In the genomic region with DNA sequence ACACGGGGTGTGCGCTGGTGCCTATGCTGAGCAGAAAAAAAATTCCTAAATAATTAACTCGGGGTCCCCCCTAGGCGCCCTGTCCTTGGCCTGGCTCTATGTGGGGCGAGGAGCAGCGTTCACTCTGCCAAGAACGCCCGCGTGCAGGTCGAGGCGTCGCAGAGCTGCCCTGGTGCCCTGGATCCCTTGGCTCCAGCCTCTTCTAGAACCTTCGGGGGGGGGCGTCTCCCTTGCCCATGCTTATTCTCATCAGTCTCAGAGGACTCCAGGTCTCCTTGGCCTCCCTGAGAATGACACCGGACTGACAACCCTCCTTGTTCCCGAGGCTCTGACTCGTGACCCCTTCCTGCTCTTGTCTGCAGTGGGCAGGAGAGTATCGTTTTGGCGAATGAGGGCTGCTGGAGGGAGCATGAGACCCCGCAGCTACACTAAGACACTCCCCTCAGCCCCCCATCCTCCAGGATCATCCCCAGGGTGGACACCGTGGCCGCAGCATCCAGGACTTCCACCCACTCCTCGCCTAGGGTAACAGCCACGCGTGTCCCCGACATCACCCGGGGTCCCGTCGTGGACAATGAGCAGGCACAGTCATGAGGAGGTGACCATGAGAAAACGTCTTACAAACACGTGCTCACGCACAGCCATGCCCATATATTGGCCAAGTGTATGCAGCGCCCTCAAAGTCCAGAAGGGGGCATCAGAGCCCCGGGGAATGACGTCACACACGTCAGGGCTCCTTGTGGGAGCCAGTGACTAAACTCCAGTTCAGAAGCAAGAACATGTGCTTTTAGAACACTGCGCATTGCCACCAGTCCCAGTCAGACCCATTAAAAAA, we compare ENCODE assay signal across 8 mouse cellular contexts. TPM values are rescaled to one million over a fixed set of nuclear protein-coding genes. Genes with fewer than 3 reads are reported as not detected.
A peak's percentile ranks its signal among the peaks of the same experiment; 100 is the strongest.
DNase-seq lines count a peak whose midpoint lies in the region; ATAC-seq and TF ChIP-seq lines count a peak whose summit lies in the region.

No protein-coding gene starts in this region.

- H3K36me3 ChIP-seq in ES-E14 (ENCODE audit: control insufficient read depth, insufficient read depth, low read length, poor library complexity, severe bottlenecking): no peaks in the 10 kb centered on the region
- no peaks in the 10 kb centered on the region for H3K36me3 ChIP-seq in forebrain, embryonic 15.5 days
- H3K36me3 ChIP-seq in neural tube, embryonic 15.5 days: no peaks in the 10 kb centered on the region

- in situ Hi-C loops in ES-E14 (cut with MboI; ENCODE audit: low sequenced_read_pairs in 2 of 2, unreplicated experiment in 2 of 2): loop anchor here in 1 of 2 experiments (5.0 kb wide), 1 partner anchor 112 kb away; no protein-coding TSS in a partner anchor

- WGBS in forebrain, embryonic 15.5 days: 33% methylated on average over 37 of the region's 37 CpGs
- 31% methylated on average over 37 of the region's 37 CpGs for WGBS in neural tube, embryonic 15.5 days

- H3K9me3 ChIP-seq in ES-E14 (ENCODE audit: control insufficient read depth, insufficient read depth, low read depth, low read length): no peaks in the 10 kb centered on the region
- H3K9me3 ChIP-seq in forebrain, embryonic 15.5 days: no peaks in the 10 kb centered on the region
- H3K9me3 ChIP-seq in neural tube, embryonic 15.5 days (replicated peaks): no peaks in the 10 kb centered on the region

- intact Hi-C loops in heart, postnatal 36 days (cut with DNase I): loop anchor here (2.0 to 5.0 kb wide), 4 partner anchors 41 to 175 kb away; a partner anchor contains a TSS

- 0 out of 2 replicates have a peak, but pooled peaks cover 3% of the 10 kb centered on the region for H3K27me3 ChIP-seq in forebrain, embryonic 15.5 days
- H3K27me3 ChIP-seq in neural tube, embryonic 15.5 days (replicated peaks): 0 out of 2 replicates have a peak, but pooled peaks cover 4% of the 10 kb centered on the region

- peak overlapping the region; percentile 40 for H3K4me2 ChIP-seq in forebrain, embryonic 15.5 days (replicated peaks)
- peak overlapping the region; percentile 55 for H3K4me2 ChIP-seq in neural tube, embryonic 15.5 days

- H3K27ac ChIP-seq in ES-E14 (ENCODE audit: insufficient read depth, low read depth, low read length, poor library complexity, severe bottlenecking): no peak overlapping the region
- H3K27ac ChIP-seq in forebrain, embryonic 15.5 days (replicated peaks): no peak overlapping the region
- no peak overlapping the region for H3K27ac ChIP-seq in neural tube, embryonic 15.5 days (replicated peaks)

- ATAC-seq in forebrain, embryonic 15.5 days (replicated peaks): peak; percentile 65
- peak; percentile 63 for ATAC-seq in neural tube, embryonic 15.5 days (ENCODE audit: low FRiP score)

- H3K4me3 ChIP-seq in ES-E14 (ENCODE audit: insufficient read depth in 1 of 2, low read depth in 1 of 2, low read length in 2 of 2, poor library complexity in 1 of 2, severe bottlenecking in 1 of 2): no peak overlapping the region
- H3K4me3 ChIP-seq in forebrain, embryonic 15.5 days: peak overlapping the region; percentile 18; the same call in 1 of the 2 replicates
- peak overlapping the region; percentile 20 for H3K4me3 ChIP-seq in neural tube, embryonic 15.5 days (replicated peaks)

- H3K9ac ChIP-seq in ES-E14 (ENCODE audit: insufficient read depth, low read depth, low read length, poor library complexity, severe bottlenecking): no peak overlapping the region
- peak overlapping the region; percentile 33; the same call in 1 of the 2 replicates for H3K9ac ChIP-seq in forebrain, embryonic 15.5 days (replicated peaks)
- peak overlapping the region; percentile 34; the same call in 1 of the 2 replicates for H3K9ac ChIP-seq in neural tube, embryonic 15.5 days (replicated peaks)

- H3K4me1 ChIP-seq in ES-E14 (ENCODE audit: control insufficient read depth in 2 of 2, insufficient read depth in 2 of 2, low read length in 2 of 2, poor library complexity in 1 of 2): peaks cover 0 to 16% of the 10 kb centered on the region in 2 experiments; a peak in 1 of 4 replicates
- peaks cover 39% of the 10 kb centered on the region for H3K4me1 ChIP-seq in forebrain, embryonic 15.5 days
- H3K4me1 ChIP-seq in neural tube, embryonic 15.5 days: peaks cover 29% of the 10 kb centered on the region

- peak; percentile 82 for DNase-seq in ES-E14 (ENCODE audit: low read depth, low spot score)
- DNase-seq in cerebellum, adult 11 months: peak; percentile 86
- DNase-seq in heart, postnatal 36 days: peak; percentile 81 to 87
- peak; percentile 83 to 94 for DNase-seq in layer of hippocampus, adult 18-20 months (ENCODE audit: low spot score in 2 of 2)
- peak; percentile 85 to 89 for DNase-seq in lung, adult 18-20 months
- peak; percentile 90 for DNase-seq in testis, postnatal 10 days (ENCODE audit: low spot score)

TF ChIP-seq in ES-E14, 5 proteins besides CTCF, POLR2A, EP300 and RAD21:
- TF ChIP-seq HCFC1 (IDR thresholded peaks at IDR 0.05; ENCODE audit: borderline replicate concordance, insufficient read depth, low read length) (no peak), ZC3H11A (IDR thresholded peaks at IDR 0.05; ENCODE audit: borderline replicate concordance, low read depth, low read length) (0 out of 2 replicates have a peak, but pooled peaks have one; percentile 27)

RNA-seq across cellular contexts. Expression of a gene that starts 15.2 kb away (rescaled TPM):
- total RNA-seq in ES-E14 (2012; rRNA removed): 0.79 and 0.94 TPM in 2 replicates
- polyA plus RNA-seq in forebrain, embryonic 15.5 days (2015; fragmentation: Nextera tagmentation; extraction: Ambion mirVana): 30.8 and 32.1 TPM in 2 replicates
- under 1 TPM; 0.22 to 0.67 TPM for total RNA-seq in heart, postnatal 36 days (2021)
- 100 to 1,000 TPM; 166 to 173 TPM for total RNA-seq in layer of hippocampus, adult 18-20 months (2021)
- polyA plus RNA-seq in neural tube, embryonic 15.5 days (2015; fragmentation: Nextera tagmentation; extraction: Ambion mirVana): 22.8 and 24.9 TPM in 2 replicates

RNA-seq across cellular contexts. Expression of a gene that starts 25.9 kb away (rescaled TPM):
- total RNA-seq in ES-E14 (2012; rRNA removed): 1.1 and 1.3 TPM in 2 replicates
- 32.6 and 36.0 TPM in 2 replicates for polyA plus RNA-seq in forebrain, embryonic 15.5 days (2015; fragmentation: Nextera tagmentation; extraction: Ambion mirVana)
- not detected for total RNA-seq in heart, postnatal 36 days (2021)
- total RNA-seq in layer of hippocampus, adult 18-20 months (2021): 10 to 100 TPM; 96.6 to 98.2 TPM
- 55.3 and 69.4 TPM in 2 replicates for polyA plus RNA-seq in neural tube, embryonic 15.5 days (2015; fragmentation: Nextera tagmentation; extraction: Ambion mirVana)

RNA-seq across cellular contexts. Expression of a gene that starts 37.6 kb away (rescaled TPM):
- 12.6 and 13.1 TPM in 2 replicates for total RNA-seq in ES-E14 (2012; rRNA removed)
- 46.3 TPM in 2 replicates for polyA plus RNA-seq in forebrain, embryonic 15.5 days (2015; fragmentation: Nextera tagmentation; extraction: Ambion mirVana)
- 10 to 100 TPM; 14.5 to 14.6 TPM for total RNA-seq in heart, postnatal 36 days (2021)
- 10 to 100 TPM; 62.1 to 64.4 TPM for total RNA-seq in layer of hippocampus, adult 18-20 months (2021)
- polyA plus RNA-seq in neural tube, embryonic 15.5 days (2015; fragmentation: Nextera tagmentation; extraction: Ambion mirVana): 43.9 and 47.7 TPM in 2 replicates

Comparison
In these comparisons a context has a peak if more than half of its experiments do, and no peak if none do; other contexts are left out.
1. H3K4me3 ChIP-seq: peak in forebrain, embryonic 15.5 days (single experiment) and neural tube, embryonic 15.5 days (single experiment); none in ES-E14 (0 of 2).
2. RNA of a gene that starts 15.2 kb away (total RNA-seq): 166 to 173 TPM in layer of hippocampus, adult 18-20 months; 0.79 to 0.94 TPM in ES-E14 and 0.22 to 0.67 TPM in heart, postnatal 36 days; every median in the first group is over 10 times any median in the second.
3. RNA of a gene that starts 25.9 kb away (total RNA-seq): 96.6 to 98.2 TPM in layer of hippocampus, adult 18-20 months; 1.1 to 1.3 TPM in ES-E14 and not detected in heart, postnatal 36 days; every median in the first group is over 10 times any median in the second.
4. Peak in every context shown above with its lines, with median percentiles within 50 percentile points of each other: DNase-seq.